Mouse (Mus musculus): Measurements from ENCODE around the gene Micu1.

- TF ChIP-seq CTCF (IDR thresholded peaks at IDR 0.05; ENCODE audit: low read depth) (no peak), EP300 (IDR thresholded peaks at IDR 0.05; ENCODE audit: low read depth) (no peak)
These were observed 193.9 kb downstream of the Micu1 start for GRCm38 (mm10) chr10:59896211-59896610.
